Mouse (Mus musculus) megakaryocyte, embryonic 14.5 days (primary cell): Measurements from ENCODE around the gene Col20a1.

ENCODE experiments used
- FLI1 ChIP-seq: IDR thresholded peaks from 2 replicates; pipeline ENCODE4 v1.6.1; 2012; ENCODE audit warnings: low read length, inconsistent platforms, mixed read lengths
- GATA1 ChIP-seq: IDR thresholded peaks from 3 replicates; pipeline ENCODE4 v1.6.1; 2012; ENCODE audit warnings: mixed read lengths, low read length, inconsistent platforms, borderline replicate concordance

- no peak for TF ChIP-seq FLI1
- no peak for TF ChIP-seq GATA1
Observed at GRCm38 (mm10) chr2:180967010-180967763, 19.1 kb upstream of the Col20a1 start, which contains the start of gene Arfgap1.
